Mouse (Mus musculus) bone marrow macrophage, adult 2 months (primary cell): Measurements from ENCODE around the gene Zfp704. TPM values are rescaled to one million over a fixed set of nuclear protein-coding genes. Genes with fewer than 3 reads are reported as not detected.

Source experiments
- H3K27ac ChIP-seq: 2 replicates; pipeline ENCODE4 v1.5.1; 2012; ENCODE audit warnings: low read depth, low read length; ENCODE audit not compliant: insufficient read depth
- H3K4me1 ChIP-seq: 2 replicates; pipeline ENCODE4 v1.6.1; 2012; ENCODE audit warnings: low read length; ENCODE audit not compliant: control insufficient read depth, insufficient read depth
- H3K4me3 ChIP-seq: 2 replicates; pipeline ENCODE4 v1.5.1; 2012; ENCODE audit warnings: mild to moderate bottlenecking, low read length, moderate library complexity; ENCODE audit not compliant: insufficient read depth
- CTCF ChIP-seq: IDR thresholded peaks from 2 replicates; pipeline ENCODE4 v1.5.1; 2012; ENCODE audit warnings: low read depth, mild to moderate bottlenecking, low read length, moderate library complexity
- POLR2A ChIP-seq: IDR thresholded peaks from 2 replicates; pipeline ENCODE4 v1.6.1; 2012; ENCODE audit warnings: mild to moderate bottlenecking, low read depth, low read length, borderline replicate concordance
- polyA plus RNA-seq: library from polyadenylated mRNA; stranded (reverse); fragments of >200 nt; gene quantifications from 2 replicates; pipeline ENCODE4 v1.2.4, GENCODE M21; 2012; ENCODE audit not compliant: missing spikeins, insufficient read depth, insufficient read length

Zfp704 gene
- polyA plus RNA-seq, 1 experiment, result 10.5 TPM

DNA sequence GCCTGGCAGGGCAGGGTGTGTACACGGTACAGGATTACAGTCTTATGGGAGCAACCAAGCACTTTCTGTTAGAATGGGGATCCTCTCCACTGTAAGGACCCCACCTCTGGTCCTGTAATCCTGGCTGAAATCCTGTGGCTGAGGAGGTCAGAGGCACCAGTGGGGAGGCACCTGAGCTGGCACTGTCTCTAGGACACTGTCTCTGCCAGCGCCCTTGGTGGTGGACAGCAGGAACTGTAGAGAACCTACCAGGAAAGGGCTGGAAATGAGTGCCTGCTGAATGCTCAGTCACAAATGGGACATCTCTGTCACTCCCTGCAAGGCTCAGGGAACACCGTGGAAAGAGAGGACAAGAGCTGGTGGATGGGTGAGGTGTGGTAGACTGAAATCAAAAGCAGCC is 133.5 kb downstream of the Zfp704 start:
- no peak for TF ChIP-seq CTCF
- TF ChIP-seq POLR2A, result no peak
- no peak overlapping the region for H3K4me3 ChIP-seq
- no peak overlapping the region for H3K27ac ChIP-seq
- H3K4me1 ChIP-seq, result peaks cover 2% of the 10 kb centered on the region

GRCm38 (mm10) chr3:9475501-9475900 is 134.4 kb downstream of the Zfp704 start:
- no peak overlapping the region for H3K27ac ChIP-seq
- TF ChIP-seq CTCF (no peak), POLR2A (no peak)

DNA sequence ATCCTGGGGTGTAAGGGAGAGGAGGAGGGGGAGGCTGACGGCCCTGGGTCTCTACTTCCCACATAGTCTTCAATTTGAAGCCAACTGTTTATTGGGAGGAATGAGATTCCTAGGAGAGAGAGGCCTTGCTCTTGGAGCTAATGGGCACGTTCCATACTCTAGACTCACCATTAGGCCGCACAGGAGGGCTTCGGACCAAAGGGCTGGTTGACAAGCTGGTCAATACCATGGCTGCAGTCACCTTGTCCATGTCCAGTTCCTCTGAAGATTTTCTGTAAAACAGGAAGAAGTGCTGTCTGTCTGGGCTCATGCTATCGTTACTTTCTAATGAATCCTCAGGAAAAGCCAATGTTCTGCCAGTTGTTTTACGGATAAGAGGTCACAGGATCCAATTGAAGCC is 135.6 kb downstream of the Zfp704 start:
- TF ChIP-seq CTCF (no peak), POLR2A (no peak)
- peaks cover 4% of the 10 kb centered on the region; the same call in 1 of the 2 replicates for H3K4me1 ChIP-seq
- H3K4me3 ChIP-seq, result no peak overlapping the region
- no peak overlapping the region for H3K27ac ChIP-seq

More at GRCm38 (mm10) chr3:9475501-9475900, 134.4 kb downstream of the Zfp704 start:
- no peak overlapping the region for H3K4me3 ChIP-seq
- no peaks in the 10 kb centered on the region for H3K4me1 ChIP-seq

GRCm38 (mm10) chr3:9466287-9466686 is 143.6 kb downstream of the Zfp704 start:
- Histone ChIP-seq H3K4me1 (peaks cover 12% of the 10 kb centered on the region), H3K27ac (no peak overlapping the region), H3K4me3 (no peak overlapping the region)
- TF ChIP-seq POLR2A (no peak), CTCF (no peak)

DNA sequence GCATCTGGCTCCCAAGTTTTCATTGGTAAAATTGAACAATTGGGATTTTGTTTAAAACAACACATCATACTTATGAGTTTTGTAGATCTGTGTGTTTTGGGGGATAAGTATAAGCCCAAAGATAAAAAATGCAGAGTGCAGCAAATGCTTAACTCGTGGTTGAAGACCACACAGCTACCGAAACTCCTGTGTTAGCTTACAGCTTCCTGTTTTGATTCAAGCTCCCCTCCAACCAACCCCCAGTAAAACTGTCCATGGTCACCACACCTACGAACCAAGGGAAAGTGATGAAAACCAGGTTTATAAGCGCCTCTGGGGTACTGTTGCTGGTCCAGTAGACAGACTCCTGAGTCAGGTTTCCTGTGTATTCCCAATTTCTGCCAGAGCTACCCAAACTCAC is 144.2 kb downstream of the Zfp704 start:
- TF ChIP-seq CTCF (no peak), POLR2A (no peak)
- no peak overlapping the region for H3K27ac ChIP-seq

DNA sequence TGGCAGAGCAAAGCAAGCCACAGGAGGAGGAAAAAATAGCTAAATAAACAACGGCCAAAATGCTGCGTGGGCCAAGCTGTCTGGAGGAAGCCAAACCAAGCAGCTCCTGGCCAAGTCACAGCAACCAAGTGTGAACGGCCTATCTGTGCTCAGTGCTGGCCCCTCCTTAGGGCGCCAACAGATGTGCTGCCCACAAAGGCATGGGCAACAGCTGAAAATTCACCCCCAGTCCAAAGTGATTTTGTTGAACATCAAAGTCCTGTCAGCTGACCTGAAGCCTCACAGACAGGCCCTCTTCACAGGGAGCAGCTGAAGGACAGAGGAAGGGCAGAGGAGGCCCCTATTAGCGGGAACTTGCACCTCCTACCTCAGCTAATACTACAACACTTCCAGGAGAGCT is 148.2 kb downstream of the Zfp704 start:
- Histone ChIP-seq H3K4me3 (no peak overlapping the region), H3K4me1 (peaks cover 9% of the 10 kb centered on the region), H3K27ac (no peak overlapping the region)
- no peak for TF ChIP-seq POLR2A
- no peak for TF ChIP-seq CTCF

More for the DNA sequence above, 144.2 kb downstream of the Zfp704 start:
- no peak overlapping the region for H3K4me3 ChIP-seq
- H3K4me1 ChIP-seq, result peaks cover 12% of the 10 kb centered on the region

GRCm38 (mm10) chr3:9460284-9460683 is 149.6 kb downstream of the Zfp704 start:
- H3K27ac ChIP-seq, result no peak overlapping the region
- H3K4me3 ChIP-seq, result no peak overlapping the region
- no peak for TF ChIP-seq CTCF
- no peak for TF ChIP-seq POLR2A
- peaks cover 4% of the 10 kb centered on the region for H3K4me1 ChIP-seq

- H3K4me3 ChIP-seq, result no peak overlapping the region
- H3K27ac ChIP-seq, result no peak overlapping the region
- H3K4me1 ChIP-seq, result peaks cover 4% of the 10 kb centered on the region
- TF ChIP-seq CTCF (no peak), POLR2A (no peak)
These were observed 153.4 kb downstream of the Zfp704 start for GRCm38 (mm10) chr3:9456380-9456890.

DNA sequence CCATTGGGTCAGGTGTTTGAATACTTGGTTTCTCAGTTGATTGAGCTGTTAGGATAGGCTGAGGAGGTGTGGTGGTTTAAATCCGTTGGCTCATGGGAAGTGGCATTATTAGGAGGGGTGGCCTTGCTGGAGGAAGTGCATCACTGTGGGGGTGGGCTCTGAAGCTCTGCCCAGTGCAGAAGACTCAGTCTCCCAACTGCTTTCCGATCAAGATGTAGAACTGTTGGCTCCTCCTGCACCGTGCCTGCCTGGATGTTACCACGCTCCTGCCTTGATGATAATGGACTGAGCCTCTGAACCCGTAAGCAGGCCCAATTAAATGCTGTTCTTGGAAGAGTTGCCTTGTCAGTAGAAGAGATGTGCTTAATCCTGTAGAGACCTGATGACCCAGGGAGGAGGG is 154.5 kb downstream of the Zfp704 start:
- Histone ChIP-seq H3K27ac (no peak overlapping the region), H3K4me3 (no peak overlapping the region), H3K4me1 (peaks cover 4% of the 10 kb centered on the region)
- TF ChIP-seq CTCF (no peak), POLR2A (no peak)

GRCm38 (mm10) chr3:9454556-9455330 is 155.1 kb downstream of the Zfp704 start:
- Histone ChIP-seq H3K27ac (no peak overlapping the region), H3K4me1 (peaks cover 4% of the 10 kb centered on the region), H3K4me3 (no peak overlapping the region)
- no peak for TF ChIP-seq CTCF
- no peak for TF ChIP-seq POLR2A

DNA sequence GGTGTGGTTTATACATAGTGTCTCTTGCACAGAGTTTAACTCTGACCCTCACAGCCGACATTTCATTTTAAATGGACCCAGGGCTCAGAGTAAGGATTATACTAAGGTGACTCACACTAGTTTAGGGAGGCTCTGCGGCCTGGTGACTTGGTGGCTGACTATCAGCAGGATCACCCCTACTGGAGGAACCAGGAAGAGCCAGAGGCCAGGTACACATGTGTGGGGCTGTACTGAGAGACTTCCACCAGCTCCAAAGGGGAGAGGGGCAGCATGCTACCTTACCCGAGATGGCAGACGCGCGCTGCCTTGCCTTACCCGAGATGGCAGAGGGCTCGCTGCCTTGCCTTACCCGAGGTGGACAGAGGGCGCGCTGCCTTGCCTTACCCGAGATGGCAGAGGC is 159.4 kb downstream of the Zfp704 start:
- H3K27ac ChIP-seq, result no peak overlapping the region
- no peak overlapping the region for H3K4me3 ChIP-seq
- TF ChIP-seq CTCF, result no peak
- no peaks in the 10 kb centered on the region for H3K4me1 ChIP-seq
